Mouse (Mus musculus): ENCODE measurements around the gene Vps33a.

Vps33a gene

DNA sequence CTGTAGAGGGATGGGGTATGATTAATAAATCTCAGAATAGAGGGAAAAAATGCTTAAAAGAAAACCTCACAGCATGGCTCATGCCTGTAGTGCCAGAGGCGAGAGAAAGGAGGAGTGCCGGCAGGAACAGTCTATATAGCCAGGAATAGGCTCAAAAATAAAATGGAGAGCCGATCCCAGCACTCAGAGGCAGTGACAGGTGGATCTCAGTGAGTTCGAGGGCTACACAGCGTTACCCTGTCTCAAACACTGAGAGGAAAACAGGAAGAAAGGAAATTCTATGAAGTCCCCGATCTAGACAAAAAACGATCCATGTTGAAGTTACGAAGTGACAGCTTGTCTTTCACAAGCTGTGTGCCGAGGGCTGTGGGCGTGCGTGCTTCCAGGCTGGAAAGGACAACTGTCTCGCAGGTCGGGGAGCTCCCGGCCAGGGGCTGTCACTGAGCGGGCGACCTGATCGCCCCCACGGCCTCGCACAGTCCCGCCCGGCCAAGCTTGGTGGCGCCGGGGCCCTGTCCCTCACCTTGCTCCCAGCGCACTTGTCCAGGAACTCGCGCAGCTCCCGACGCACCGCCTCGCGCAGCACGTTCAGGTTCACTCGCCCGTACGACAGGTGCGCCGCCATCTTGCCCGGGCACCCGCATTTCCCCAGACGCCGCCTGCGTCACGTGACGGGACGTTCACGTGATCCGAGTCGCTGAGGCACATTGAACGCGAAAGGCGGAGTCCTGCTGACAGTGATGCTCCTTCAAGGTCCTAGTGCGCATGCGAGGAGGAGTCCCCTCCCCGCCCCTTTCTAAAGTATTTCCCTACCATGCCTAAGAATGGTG, at the start of gene Vps33a:
TSS of gene Vps33a (minus strand) at position 682 of the 830 bp plus-strand sequence.
- peak; percentile 90 for DNase-seq (ENCODE audit: low spot score)

DNA sequence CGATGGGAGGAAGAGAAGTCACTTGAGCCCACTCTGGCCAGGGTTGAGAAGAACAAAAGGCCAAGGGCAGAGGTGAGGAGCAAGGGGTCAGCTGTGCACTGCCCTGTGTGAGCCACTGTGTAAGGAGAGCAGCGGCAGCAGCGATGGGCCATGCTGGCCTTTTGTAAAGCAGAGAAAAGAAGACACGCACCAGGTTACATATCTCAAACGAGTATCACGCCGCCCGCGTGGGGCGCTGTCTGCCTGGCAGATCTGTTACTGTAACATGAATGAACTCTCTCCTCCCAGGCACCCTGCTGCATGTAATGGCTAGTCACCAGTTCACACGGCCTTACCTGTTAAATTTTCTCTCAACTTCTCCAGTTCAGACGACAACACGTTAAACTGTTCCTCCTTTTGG, 49.6 kb upstream of the Vps33a start:
- DNase-seq (ENCODE audit: low spot score): no peak

DNA sequence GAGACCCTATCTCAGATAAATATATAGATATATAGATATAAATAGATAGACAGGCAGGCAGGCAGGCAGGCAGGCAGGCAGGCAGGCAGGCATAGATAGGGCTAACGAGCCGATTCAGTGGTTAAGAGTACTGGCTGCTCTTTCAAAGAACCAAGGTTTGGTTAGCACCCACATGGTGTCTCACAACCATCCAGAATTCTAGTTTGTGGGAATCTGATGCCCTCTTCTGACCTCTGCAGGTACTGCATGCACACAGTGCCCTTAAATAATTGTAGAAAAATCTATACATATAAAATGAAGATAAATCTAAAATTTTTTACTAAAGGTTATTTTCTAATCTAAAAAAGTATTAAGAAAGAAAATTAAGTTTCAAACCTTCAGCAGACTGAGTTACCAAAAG, 45.7 kb upstream of the Vps33a start:
- DNase-seq (ENCODE audit: low spot score): no peak

DNA sequence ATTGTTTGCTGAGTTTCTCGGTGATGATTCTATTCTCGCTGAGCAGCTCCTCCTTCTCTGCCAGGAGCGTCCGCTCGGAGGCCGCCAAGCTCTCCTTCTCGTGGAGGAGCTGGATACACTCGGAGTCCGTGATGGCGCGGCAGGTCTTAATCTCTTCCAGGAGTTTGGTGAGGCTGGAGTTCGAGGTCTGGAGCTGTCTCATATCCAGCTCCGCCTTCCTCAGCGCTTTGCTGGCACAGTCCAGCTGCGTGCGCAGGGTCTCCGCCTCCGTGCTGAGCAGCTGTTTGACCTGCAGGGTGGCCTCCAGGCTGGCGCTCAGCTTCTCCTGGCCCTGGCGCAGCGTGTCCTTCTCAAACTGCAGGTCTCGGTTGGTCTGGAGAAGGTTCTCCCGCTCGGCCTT, 41.4 kb upstream of the Vps33a start:
- DNase-seq (ENCODE audit: low spot score): no peak

DNA sequence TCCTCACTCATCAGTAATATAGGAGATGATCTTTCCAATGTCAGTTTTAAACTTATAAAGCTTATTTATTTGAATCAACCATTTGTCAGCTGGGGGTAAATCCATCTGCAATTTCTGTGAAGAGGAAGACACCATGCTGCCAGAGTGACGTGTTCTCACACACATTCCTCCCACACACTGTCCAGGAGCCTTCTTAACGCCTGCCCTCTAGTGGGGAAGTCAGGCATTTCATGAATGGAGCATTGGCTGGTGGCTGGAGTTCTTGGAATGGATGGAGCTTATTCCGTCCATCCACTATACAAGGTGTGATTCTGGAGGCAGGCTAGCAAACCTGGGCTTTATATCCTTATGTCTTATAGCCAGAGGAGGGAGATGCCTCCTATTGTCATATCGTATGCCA, 37.0 kb upstream of the Vps33a start:
- DNase-seq (ENCODE audit: low spot score): peak; percentile 89

DNA sequence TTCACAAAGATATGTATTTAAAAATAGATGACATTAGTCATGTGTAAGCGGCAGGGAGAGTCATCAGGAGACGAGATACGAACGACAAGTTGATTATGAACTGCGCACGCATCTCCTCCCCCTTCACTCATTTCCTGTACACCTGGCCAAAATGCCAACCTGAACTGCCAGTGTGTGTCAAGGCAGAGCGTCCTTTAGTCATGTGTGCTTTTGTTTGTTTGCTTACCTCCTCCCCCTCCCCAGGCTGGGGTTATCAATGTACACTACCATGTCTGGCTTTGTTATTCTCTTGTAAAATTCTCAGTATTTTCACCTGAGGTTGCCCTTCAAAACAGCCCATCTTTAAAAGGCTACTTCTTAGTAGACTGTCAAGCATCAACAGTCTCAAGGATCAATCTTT, 36.6 kb upstream of the Vps33a start:
- DNase-seq (ENCODE audit: low spot score): no peak

DNA sequence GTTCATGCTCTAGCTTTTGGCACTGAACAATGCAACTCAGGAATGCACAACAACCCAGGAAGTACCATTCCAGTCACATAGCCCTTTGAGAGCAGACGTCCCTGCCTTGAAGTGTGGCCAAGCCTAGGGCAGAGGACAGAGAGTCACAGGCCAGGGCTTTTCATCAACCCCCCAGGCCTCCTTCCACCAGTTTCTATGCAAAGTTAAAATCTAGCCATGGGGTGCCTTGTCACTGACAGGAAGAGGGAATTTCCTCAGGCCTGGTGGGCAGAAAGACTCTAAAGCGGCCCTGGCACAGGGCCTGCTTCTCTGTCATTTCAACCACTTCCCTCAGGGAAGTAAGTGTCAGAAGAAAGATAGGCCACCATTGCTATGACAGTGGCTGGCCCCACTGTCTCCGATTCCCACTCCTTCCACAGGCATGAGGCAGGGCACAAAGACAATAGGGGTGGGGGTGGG, 34.4 kb upstream of the Vps33a start:
- DNase-seq (ENCODE audit: low spot score): no peak

DNA sequence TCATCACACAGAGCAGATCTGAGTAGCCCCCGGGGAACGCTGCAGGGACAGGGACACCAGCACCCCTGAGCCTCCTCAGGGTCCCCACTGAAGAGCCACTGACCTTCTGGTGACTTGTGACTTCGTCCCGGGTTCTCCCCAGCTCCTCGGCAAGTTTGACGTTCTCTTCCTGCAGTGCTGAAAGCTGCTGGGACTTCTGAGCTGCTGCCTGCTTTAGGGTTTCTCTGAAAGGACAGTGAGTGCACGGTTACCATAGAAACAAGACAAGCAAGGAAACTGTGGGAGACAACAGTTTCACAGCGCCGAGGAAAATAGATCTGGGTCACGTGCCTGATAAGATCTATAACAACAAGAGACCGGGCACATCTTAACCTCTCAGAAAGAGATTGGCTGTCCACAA, 30.7 kb upstream of the Vps33a start:
- DNase-seq (ENCODE audit: low spot score): peak; percentile 51

DNA sequence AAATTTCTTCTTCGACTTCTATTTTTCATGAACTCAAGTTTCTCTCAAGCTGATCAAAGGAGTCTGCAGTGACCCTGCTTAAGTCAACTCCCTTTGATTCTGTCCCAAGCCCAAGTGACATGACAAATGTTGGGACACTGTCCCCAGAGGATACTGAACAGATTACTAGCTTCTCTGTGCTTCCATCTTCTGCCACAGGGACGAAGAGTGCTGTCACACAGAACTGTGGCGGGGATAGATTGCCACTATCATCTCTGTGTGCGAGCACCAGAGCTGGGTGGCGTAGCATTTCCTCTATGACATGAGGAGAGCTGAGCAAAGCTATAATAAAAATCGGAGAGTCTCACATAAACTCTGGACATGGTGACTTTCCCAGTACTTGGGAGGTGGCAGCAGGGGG, 29.3 kb upstream of the Vps33a start:
- no peak for DNase-seq (ENCODE audit: low spot score)

DNA sequence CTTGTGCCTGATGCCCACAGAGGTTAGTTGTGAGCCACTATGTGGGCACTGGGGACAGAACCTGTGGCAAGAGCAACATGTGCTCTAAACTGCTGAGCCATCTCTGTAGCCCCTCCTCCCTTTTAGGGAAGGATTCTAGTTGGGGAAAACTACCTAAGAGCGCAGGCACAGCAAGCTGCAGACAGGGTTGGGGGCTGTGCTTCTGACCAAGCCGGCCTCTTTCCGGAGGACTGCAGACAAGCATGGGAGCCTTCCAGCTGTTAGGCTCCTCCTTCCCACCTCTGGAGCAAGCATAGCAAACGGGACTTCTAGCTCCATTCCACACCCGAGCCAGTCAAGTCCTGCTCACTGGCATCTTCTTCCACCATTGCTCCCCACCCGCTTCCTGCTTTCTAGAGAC, 26.5 kb upstream of the Vps33a start:
- DNase-seq (ENCODE audit: low spot score): no peak

DNA sequence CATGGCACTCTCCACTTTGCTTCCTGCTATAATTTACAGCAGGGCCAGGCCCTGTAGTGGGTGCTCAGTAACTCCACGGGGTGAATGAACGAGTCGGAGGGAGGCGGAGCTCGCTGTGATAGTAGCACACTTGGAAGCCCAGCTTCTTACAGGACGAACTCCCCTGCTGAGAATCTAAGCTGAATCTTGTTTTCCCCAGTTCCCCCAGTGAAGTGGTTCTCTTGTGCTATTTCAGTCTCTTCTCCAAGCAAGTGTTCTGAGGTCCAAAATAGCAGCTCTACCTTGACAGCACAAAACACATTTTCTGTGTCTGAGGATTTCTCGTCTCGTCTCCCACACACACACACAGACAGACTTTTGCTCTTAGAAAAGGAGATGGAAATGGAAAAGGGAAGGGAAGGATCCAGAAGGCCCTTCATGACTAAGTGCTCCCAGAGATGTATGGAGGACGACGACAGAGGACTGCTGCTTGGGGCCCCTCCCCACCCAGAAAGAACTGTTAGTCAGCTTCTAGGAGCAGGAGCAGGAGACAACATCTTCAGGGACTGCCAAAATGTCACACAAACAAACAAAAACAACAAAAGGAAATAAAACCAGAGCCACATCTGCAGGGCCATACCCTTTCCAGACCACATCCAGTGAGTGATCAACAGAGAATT, 20.9 kb upstream of the Vps33a start:
- no peak for DNase-seq (ENCODE audit: low spot score)

DNA sequence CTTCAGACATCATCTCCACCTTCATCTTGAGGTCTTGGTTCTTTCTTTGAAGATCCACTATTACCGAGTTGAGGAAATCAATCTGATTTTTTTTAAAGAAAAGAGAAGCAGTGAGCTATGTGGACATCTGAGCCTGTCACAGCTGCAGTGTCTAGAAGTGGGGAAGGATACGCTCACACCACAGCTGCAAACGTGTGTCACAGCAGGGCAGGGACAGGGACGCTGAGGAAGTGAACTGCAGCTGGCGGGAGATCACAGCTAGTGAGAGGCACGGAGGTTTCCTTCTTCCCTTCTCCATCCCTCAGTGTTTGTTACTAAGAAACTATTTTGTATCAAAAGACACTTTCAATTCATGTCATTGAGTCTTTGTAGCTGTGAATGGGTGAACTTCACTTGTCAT, 7.2 kb upstream of the Vps33a start:
- no peak for DNase-seq (ENCODE audit: low spot score)

DNA sequence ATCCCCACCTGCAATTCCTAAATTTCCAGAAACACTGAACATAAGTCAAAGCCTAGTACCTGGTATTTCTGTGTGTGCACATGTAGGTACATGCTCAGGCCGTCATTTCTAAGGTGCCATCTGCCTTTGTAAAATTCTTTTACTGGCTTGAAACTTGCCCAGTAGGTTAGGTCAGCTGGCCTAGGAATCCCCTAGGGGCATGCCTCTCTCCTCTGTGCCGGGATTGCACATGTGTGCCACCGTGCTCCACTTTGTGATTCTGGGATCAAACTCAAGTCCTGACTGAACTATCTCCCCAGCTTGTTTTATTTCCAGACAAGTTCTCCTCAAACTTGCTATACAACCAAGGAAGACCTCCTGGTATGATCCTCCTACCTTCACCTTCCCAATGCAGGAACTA, 3.9 kb upstream of the Vps33a start:
- no peak for DNase-seq (ENCODE audit: low spot score)

DNA sequence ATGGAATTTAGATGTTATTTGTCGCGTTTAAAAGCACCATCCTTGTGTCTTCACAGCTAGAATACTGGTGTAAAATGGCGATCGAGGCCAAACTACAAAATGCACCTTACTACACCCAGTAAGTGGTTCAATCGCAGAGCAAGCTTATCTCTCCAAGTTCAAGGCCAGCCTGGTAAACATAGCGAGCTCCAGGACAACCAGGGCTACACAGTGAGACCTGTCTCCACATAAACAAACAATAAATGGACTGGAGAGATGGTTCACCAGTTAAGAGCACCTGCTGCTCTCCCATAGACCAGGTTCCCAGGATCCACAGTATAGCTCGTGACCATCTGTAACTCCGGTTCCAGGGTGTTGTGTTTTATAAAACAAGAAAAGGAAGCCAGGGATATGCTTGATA, 524 bp upstream of the Vps33a start:
- no peak for DNase-seq (ENCODE audit: low spot score)

DNA sequence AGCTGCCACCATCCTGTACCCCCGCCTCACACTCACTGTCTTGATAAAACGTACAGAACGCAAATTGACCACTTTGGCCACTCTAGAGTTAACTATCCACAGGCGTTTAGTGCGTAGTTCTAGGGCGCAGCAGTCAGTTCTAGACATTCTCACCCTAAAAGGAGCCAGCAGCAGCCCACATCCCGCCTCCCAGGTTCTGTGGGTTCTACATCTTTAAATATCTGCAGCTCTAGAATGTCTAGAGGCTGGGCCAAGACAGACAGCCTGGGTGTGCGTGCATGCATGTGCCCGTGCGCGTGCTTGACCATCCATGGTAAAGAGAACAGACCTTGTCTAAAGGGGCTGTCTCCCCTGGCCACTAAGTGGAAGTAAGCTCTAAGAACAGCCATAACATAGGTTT, 11.7 kb downstream of the Vps33a start:
- DNase-seq (ENCODE audit: low spot score): no peak

DNA sequence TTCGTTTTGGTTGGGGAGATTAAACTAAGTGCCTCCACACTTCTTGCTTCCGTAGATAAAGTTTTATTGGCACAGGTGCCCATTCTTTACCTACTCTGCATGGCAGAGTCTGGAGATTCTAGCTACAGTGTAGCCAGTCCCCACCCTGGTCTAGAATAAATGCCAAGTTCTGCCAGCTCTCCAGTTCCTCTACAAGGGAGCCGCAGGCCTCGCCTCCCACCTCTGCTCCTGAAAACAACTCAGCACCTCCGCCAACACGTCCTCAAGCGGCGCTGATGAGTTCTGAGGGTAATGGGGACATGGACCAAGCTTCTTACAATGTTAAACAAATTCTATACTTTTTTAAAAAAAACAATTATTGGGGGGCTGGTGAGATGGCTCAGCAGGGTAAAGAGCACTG, 13.2 kb downstream of the Vps33a start:
- no peak for DNase-seq (ENCODE audit: low spot score)

DNA sequence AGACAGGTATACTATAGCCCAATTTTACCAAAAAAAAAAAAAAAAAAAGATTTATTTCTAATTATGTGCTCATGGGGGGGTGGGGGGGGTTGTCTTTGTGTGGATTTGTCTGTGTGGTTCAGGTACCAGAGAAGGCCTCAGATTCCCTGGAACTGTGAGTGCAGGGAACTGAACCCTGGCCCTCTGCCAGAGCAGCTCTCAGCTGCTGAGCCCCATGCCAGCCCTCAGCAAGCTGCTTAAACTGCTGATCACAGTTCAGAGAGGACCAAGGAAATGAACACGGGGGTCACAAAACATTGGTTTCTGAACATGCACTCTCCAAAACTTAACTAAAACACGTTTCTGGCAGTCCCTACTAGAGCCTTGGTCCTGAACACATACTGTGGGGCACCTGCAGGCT, 16.4 kb downstream of the Vps33a start:
- no peak for DNase-seq (ENCODE audit: low spot score)

DNA sequence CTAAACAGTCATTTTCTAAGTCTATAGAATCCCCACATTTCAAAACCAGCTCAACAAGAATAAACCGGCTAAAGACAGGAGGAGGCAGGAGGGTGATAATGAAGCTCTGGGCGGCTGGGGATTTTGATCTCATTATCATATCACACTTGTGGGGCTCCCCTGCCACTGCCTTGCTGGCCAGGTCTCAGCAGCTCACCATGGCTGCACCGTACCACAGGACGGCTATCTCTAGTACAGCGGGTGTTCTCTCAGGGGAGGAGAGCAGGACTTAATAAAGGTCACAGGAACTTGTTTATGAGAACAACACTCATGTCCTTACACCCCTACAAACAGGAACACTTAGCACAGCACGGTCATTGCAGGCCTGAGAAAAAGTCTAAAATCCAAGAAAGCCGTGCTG, 17.1 kb downstream of the Vps33a start:
- DNase-seq (ENCODE audit: low spot score): no peak

DNA sequence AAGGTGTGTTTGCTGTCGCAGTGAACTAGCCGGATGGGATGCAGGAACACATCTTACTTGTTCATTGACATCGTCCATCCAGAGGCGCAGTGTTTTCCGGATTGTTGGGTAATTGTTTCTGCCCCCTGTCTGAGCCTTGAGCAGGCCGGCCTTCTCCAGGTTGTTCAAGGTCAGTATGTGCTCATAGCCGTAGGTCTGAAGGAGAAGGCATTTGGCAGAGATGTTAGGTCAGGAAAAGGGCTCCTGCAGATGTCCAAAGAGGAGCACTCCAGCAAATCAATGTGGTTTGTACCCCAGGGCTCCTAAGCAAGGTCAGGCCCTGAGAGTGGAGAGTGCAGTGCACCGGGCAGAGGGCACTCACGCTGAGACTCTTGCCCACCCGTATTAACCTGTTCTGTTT, 39.0 kb downstream of the Vps33a start:
- DNase-seq (ENCODE audit: low spot score): no peak

DNA sequence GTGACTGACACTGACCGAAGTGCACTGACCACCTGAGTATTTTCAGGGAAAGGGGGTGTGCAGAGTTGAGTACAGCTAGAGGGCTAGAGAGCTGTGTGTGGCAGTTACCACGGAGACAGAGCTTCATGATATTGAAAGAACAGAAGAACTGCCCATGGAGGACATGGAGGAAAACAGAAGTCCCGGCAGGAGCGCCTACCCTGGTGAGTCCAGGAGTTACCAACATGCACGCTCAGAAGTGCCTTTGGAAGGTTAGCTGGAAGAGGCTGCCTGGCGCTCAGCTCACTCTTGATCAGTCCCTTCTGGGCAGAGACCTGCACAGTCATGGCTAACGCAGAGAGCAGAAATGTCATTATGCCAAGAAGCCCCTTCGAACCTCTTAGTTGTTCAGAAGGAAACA, 42.8 kb downstream of the Vps33a start:
- no peak for DNase-seq (ENCODE audit: low spot score)

DNA sequence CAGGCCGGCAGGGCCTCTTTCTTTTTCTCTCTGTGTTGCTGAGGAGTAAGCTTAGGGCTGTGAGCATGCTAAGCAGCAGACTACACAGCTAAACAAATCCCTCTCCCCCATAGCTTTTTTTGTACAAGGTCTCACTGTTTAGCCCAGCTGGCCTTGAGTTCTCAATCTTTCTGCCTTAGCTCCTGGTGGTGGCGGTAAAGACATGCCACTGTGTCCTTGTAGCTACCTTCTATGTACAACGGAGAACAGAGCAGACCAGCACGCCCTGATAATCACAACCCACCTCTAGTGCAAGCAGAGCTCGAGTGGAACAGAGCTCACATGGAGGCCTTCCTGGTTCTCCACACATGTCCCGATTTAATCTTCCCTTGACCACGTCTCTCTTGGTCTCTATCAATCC, 44.2 kb downstream of the Vps33a start:
- no peak for DNase-seq (ENCODE audit: low spot score)

DNA sequence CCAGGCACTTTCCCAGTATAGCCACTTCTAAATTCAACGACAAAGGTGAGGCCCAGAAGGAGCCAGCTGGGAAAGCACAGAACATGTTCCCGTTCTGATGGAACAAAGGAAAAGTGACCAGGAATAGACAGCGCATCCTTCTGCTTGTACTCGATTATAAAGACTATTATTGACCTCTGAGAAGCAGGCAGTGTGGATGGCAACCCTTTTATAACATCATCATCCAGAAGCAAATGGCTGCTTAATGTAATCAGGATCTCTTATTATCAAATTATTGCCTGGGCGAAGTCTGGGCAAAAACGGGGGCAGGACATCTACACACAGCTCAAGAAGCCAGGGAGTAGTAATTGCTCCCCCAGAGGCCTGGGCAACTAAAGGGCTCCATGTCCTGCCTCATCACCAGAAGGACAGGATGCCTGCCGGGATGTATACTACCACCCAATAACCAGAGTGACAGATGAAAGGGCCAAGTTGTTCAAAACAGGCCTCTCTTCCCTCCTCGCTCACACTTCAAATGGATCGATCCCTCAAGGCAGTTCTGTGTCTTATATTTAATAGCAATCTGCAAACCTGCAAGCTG, 46.8 kb downstream of the Vps33a start:
- no peak for DNase-seq (ENCODE audit: low spot score)

DNA sequence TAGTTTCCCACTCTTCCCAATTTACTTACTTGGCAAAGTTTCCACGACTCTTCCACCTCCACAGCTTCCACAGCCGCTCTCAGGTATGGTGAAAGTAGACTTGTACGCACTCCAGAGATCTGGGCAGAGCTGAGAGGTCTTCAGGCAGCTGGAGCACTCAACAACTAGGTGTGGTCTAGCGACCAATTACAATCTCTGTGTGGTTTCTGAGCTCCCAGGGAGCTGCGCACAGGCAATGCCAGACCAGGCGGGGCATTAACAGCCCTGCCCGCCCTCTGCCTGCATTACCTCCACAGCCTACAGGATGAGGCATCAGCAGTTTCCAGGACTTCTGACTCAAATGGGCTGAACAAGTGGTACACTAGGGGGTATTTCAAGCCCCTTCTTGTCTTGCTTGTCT, 47.6 kb downstream of the Vps33a start, which contains the start of gene Gm49027:
TSS of gene Gm49027 (minus strand) at position 208 of the 400 bp plus-strand sequence.
- no peak for DNase-seq (ENCODE audit: low spot score)

Data from layer of hippocampus, adult 9-10 months (tissue).